Mouse (Mus musculus) limb, embryonic 14.5 days (tissue): ENCODE measurements around the gene Gm45713. TPM values are rescaled to one million over a fixed set of nuclear protein-coding genes. Genes with fewer than 3 reads are reported as not detected.
A peak's percentile ranks its signal among the peaks of the same experiment; 100 is the strongest.

Source experiments
- ATAC-seq: fragments of 200-750 bp; cut with Nextera tagmentation; 2 replicates; pipeline ENCODE4 v1.8.0; 2017; ENCODE audit warnings: low read depth, moderate number of reproducible peaks, moderate TSS enrichment; ENCODE audit not compliant: low FRiP score
- DNase-seq: peaks from one replicate; pipeline ENCODE4 v3.0.0-alpha.2; 2015; ENCODE audit warnings: low spot score
- H3K27ac ChIP-seq: fragments of 300-500 bp; sonication (generic); replicated peaks from 2 replicates; pipeline ENCODE4 v1.5.1; 2014; ENCODE audit warnings: low read depth, mild to moderate bottlenecking, low read length, moderate library complexity, mixed read lengths
- H3K27me3 ChIP-seq: fragments of 300-500 bp; sonication (generic); 2 replicates; pipeline ENCODE4 v1.6.1; 2014; ENCODE audit warnings: low read length, mixed read lengths; ENCODE audit not compliant: control insufficient read depth, insufficient read depth
- H3K36me3 ChIP-seq: fragments of 300-500 bp; sonication (generic); 2 replicates; pipeline ENCODE4 v1.6.1; 2014; ENCODE audit warnings: mild to moderate bottlenecking, low read length, moderate library complexity, mixed read lengths; ENCODE audit not compliant: control insufficient read depth, insufficient read depth
- H3K4me1 ChIP-seq: fragments of 300-500 bp; sonication (generic); 2 replicates; pipeline ENCODE4 v1.6.1; 2014; ENCODE audit warnings: antibody characterized with exemption, low read length, mixed read lengths; ENCODE audit not compliant: control insufficient read depth, insufficient read depth
- H3K4me2 ChIP-seq: fragments of 300-500 bp; sonication (generic); replicated peaks from 2 replicates; pipeline ENCODE4 v1.6.1; 2014; ENCODE audit warnings: low read depth, mild to moderate bottlenecking, low read length, moderate library complexity; ENCODE audit not compliant: severe bottlenecking
- H3K4me3 ChIP-seq: fragments of 300-500 bp; sonication (generic); replicated peaks from 2 replicates; pipeline ENCODE4 v1.5.1; 2014; ENCODE audit warnings: low read length
- H3K9ac ChIP-seq: fragments of 300-500 bp; sonication (generic); 2 replicates; pipeline ENCODE4 v1.6.1; 2014; ENCODE audit warnings: mild to moderate bottlenecking, low read depth, low read length, moderate library complexity; ENCODE audit not compliant: severe bottlenecking
- H3K9me3 ChIP-seq: fragments of 300-500 bp; sonication (generic); 2 replicates; pipeline ENCODE4 v1.6.1; 2016; ENCODE audit warnings: low read length; ENCODE audit not compliant: control insufficient read depth
- POLR2A ChIP-seq: fragments of 200-500 bp; IDR thresholded peaks from 2 replicates; pipeline ENCODE4 v1.8.0; 2012; ENCODE audit warnings: inconsistent platforms, mild to moderate bottlenecking, moderate library complexity, borderline replicate concordance; ENCODE audit not compliant: insufficient read depth, insufficient read length; ENCODE audit errors: extremely low read depth
- WGBS: fragments of 180-500 bp; shearing (Covaris S2); extraction: QIAGEN DNeasy Blood & Tissue Kit; methylation state at CpG from one replicate; pipeline ENCODE4 v1.1.7; 2014; 5-methylcytosine and 5-hydroxymethylcytosine counted together
- microRNA counts: library from miRNA; unstranded; fragments of <30 nt; microRNA quantifications from one replicate; lab custom pipeline; 2016
- microRNA-seq: library from miRNA; unstranded; fragments of <30 nt; microRNA quantifications from one replicate; pipeline ENCODE4, GENCODE M21; 2016
- polyA plus RNA-seq, 2 experiments: library from polyadenylated mRNA; depleted of rRNA in 1 of 2; stranded (reverse) in 1 of 2; unstranded in 1 of 2; fragments of >200 nt; fragmentation: Nextera tagmentation in 1 of 2; extraction: Ambion mirVana in 1 of 2; gene quantifications; 2 replicates each; pipeline versions ENCODE4 v1.2.1 to v1.2.3; 2012 to 2014

Gm45713 gene
- polyA plus RNA-seq, 2 experiments, result 0.31 to 1.4 TPM

DNA sequence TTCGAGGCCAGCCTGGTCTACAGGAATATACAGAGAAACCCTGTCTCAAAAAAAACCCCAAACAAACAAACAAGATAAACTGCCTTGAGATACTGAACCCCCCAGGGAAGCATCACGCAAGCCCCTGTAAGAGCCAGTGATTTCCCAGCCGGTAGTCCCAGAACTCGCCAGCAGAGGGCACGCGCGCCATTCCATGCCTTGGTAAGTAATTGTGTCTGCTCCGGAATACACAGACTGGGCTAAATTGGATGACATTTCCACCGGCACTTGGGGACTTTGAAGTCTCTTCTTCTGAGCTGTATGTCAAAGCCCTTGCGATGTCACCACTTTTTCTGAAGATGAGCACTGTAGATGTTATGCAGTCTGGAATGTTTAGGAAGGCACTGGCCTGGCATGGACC lies 56.2 kb downstream of the Gm45713 start:
- Histone ChIP-seq H3K9me3 (no peaks in the 10 kb centered on the region), H3K36me3 (peaks cover 57% of the 10 kb centered on the region), H3K4me2 (no peak overlapping the region), H3K4me3 (no peak overlapping the region), H3K27ac (no peak overlapping the region), H3K27me3 (no peaks in the 10 kb centered on the region), H3K4me1 (no peaks in the 10 kb centered on the region), H3K9ac (no peak overlapping the region)
- DNase-seq (peak; percentile 92), ATAC-seq (peak; percentile 64)
- 2% methylated on average over 10 of the region's 10 CpGs for WGBS
- no peak for TF ChIP-seq POLR2A

DNA sequence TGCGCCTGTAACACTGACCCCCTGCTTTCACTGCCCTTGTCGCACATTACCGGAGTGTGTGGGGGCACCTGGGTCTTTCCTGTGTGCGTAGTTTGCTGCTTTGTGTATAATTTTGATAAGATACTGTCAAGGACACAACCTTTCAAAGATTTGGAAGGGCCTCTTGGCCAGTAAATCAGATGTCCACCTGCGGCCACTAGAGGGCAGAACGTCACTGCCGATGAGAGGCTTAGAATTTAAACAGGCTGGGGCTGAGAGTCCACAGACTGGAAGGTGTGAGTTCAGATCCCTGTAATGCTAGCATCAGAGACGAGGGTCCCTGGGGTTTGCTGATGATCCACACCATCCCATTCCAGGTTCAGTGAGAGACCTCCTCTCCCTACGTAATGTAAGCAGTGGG lies 57.5 kb downstream of the Gm45713 start:
- no peak overlapping the region for H3K4me3 ChIP-seq
- H3K4me2 ChIP-seq, result no peak overlapping the region
- DNase-seq, result peak; percentile 71
- 43% methylated on average over 9 of the region's 9 CpGs for WGBS
- H3K27me3 ChIP-seq, result no peaks in the 10 kb centered on the region
- no peaks in the 10 kb centered on the region for H3K9me3 ChIP-seq
- no peaks in the 10 kb centered on the region for H3K4me1 ChIP-seq
- no peak overlapping the region for H3K9ac ChIP-seq
- peaks cover 57% of the 10 kb centered on the region for H3K36me3 ChIP-seq
- no peak overlapping the region for H3K27ac ChIP-seq
- no peak for TF ChIP-seq POLR2A
- ATAC-seq, result no peak

DNA sequence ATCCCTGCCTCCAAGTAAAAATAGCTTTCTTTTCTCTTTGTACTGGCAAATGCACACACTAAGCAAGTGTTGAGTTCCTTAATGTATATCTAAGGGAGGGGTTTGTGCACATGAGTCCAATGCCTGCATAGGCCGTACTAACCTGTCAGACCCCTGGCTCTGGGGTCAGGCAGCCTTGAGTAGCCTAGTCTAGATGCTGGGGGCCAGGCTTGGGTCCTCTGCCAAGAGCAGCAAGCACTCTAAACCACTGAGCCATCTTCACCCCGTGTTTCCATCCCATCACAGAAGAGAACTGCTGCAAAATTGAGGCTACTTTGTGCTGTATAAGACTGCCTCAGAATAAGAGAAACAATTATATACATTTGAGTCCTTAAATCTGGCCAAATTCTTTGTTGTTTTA lies 58.2 kb downstream of the Gm45713 start:
- Histone ChIP-seq H3K27ac (no peak overlapping the region), H3K9ac (no peak overlapping the region), H3K27me3 (no peaks in the 10 kb centered on the region), H3K4me1 (no peaks in the 10 kb centered on the region), H3K4me2 (no peak overlapping the region), H3K9me3 (no peaks in the 10 kb centered on the region), H3K4me3 (no peak overlapping the region), H3K36me3 (peaks cover 53% of the 10 kb centered on the region)
- ATAC-seq (no peak), DNase-seq (no peak)
- WGBS, result 90% methylated on average over 2 of the region's 2 CpGs
- no peak for TF ChIP-seq POLR2A

DNA sequence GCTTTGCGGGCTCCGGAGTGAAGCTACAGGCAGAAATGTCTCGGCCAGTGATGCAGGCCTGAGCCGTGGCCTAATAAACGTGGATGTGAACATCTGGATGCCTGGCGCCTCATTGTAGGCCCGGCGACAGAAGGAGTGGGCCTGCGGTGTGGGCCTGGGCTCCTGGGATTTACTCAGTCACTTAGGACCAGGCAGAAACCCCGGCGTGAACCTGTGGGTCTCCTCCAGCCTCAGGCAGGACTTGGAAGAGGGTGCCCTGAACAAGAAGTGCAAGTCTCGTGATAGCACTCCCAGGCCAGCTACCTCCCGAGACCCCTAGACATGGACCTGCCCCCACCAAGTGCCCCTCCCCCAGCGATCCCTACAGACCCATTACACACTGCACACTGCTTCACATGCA lies 58.7 kb downstream of the Gm45713 start:
- H3K9ac ChIP-seq, result no peak overlapping the region
- no peak for ATAC-seq
- no peak overlapping the region for H3K4me2 ChIP-seq
- no peaks in the 10 kb centered on the region for H3K9me3 ChIP-seq
- no peaks in the 10 kb centered on the region for H3K4me1 ChIP-seq
- no peak overlapping the region for H3K4me3 ChIP-seq
- H3K27me3 ChIP-seq, result no peaks in the 10 kb centered on the region
- no peak for TF ChIP-seq POLR2A
- 69% methylated on average over 14 of the region's 14 CpGs for WGBS
- H3K36me3 ChIP-seq, result peaks cover 48% of the 10 kb centered on the region
- no peak overlapping the region for H3K27ac ChIP-seq
- no peak for DNase-seq

DNA sequence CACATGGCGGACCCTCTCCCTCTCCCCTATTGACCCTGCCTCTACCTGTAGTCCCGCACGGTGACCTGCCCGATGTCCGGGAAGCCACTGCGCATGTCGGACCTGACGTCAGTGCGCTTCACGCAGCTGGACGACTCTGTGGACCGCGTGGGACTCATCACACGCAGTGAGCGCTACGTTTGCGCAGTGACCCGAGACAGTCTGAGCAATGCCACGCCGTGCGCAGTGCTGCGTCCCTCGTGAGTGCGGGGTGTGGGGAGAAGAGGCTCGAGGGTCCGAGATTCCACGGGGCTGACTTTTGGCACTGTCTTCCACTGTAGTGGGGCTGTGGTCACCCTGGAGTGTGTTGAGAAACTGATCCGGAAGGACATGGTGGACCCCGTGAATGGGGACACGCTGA lies 59.5 kb downstream of the Gm45713 start:
- H3K9me3 ChIP-seq, result no peaks in the 10 kb centered on the region
- DNase-seq, result no peak
- TF ChIP-seq POLR2A, result no peak
- H3K36me3 ChIP-seq, result peaks cover 46% of the 10 kb centered on the region
- H3K9ac ChIP-seq, result no peak overlapping the region
- no peak for ATAC-seq
- H3K4me2 ChIP-seq, result no peak overlapping the region
- H3K4me1 ChIP-seq, result no peaks in the 10 kb centered on the region
- no peak overlapping the region for H3K4me3 ChIP-seq
- no peak overlapping the region for H3K27ac ChIP-seq
- WGBS, result 90% methylated on average over 30 of the region's 30 CpGs
- no peaks in the 10 kb centered on the region for H3K27me3 ChIP-seq

MicroRNAs within 50 kb of the gene (microRNA counts, 519-probe panel; counts per million panel counts)
- 2,516 counts per million, percentile 42 among the panel's probes with 10 or more counts for microRNA mmu-miR-150 (lab: Ali Mortazavi, UCI)

Small RNA genes lying within 50 kb of the gene (microRNA-seq; reads per million reads assigned to microRNA genes)
- 12.1 reads per million, percentile 23 among the genes with 10 or more reads in this experiment for gene Mir150
- gene Mir5121, result 18.5 reads per million, percentile 29 among the genes with 10 or more reads in this experiment
- not detected for gene Mir7055

Other genes with a start within 250 kb of the Gm45713 start
Only the 30 nearest of the 33 such genes appear.
- gene Ap2a1, start 206.7 kb downstream of the Gm45713 start, polyA plus RNA-seq (2012; rRNA removed), result 113 and 141 TPM in 2 replicates
- gene Ap2a1, start 206.7 kb downstream of the Gm45713 start, polyA plus RNA-seq (2014; fragmentation: Nextera tagmentation; extraction: Ambion mirVana), result 72.2 and 75.7 TPM in 2 replicates
- 0.05 TPM in 1 of 2 replicates, not detected in the other for gene Tsks, start 193.0 kb downstream of the Gm45713 start, polyA plus RNA-seq (2012; rRNA removed)
- 0.14 TPM in 1 of 2 replicates, not detected in the other for gene Tsks, start 193.0 kb downstream of the Gm45713 start, polyA plus RNA-seq (2014; fragmentation: Nextera tagmentation; extraction: Ambion mirVana)
- gene Cpt1c, start 161.4 kb downstream of the Gm45713 start, polyA plus RNA-seq (2012; rRNA removed), result 78.9 and 115 TPM in 2 replicates
- 26.3 and 33.6 TPM in 2 replicates for gene Cpt1c, start 161.4 kb downstream of the Gm45713 start, polyA plus RNA-seq (2014; fragmentation: Nextera tagmentation; extraction: Ambion mirVana)
- 607 and 720 TPM in 2 replicates for gene Prmt1, start 149.7 kb downstream of the Gm45713 start, polyA plus RNA-seq (2012; rRNA removed)
- gene Prmt1, start 149.7 kb downstream of the Gm45713 start, polyA plus RNA-seq (2014; fragmentation: Nextera tagmentation; extraction: Ambion mirVana), result 166 and 187 TPM in 2 replicates
- 142 and 168 TPM in 2 replicates for gene Irf3, start 138.6 kb downstream of the Gm45713 start, polyA plus RNA-seq (2012; rRNA removed)
- 92.5 and 92.7 TPM in 2 replicates for gene Irf3, start 138.6 kb downstream of the Gm45713 start, polyA plus RNA-seq (2014; fragmentation: Nextera tagmentation; extraction: Ambion mirVana)
- gene Bcl2l12, start 137.5 kb downstream of the Gm45713 start, polyA plus RNA-seq (2012; rRNA removed), result 81.3 and 104 TPM in 2 replicates
- gene Bcl2l12, start 137.5 kb downstream of the Gm45713 start, polyA plus RNA-seq (2014; fragmentation: Nextera tagmentation; extraction: Ambion mirVana), result 54.9 and 62.9 TPM in 2 replicates
- gene Scaf1, start 119.9 kb downstream of the Gm45713 start, polyA plus RNA-seq (2012; rRNA removed), result 114 and 135 TPM in 2 replicates
- 50.7 and 58.3 TPM in 2 replicates for gene Scaf1, start 119.9 kb downstream of the Gm45713 start, polyA plus RNA-seq (2014; fragmentation: Nextera tagmentation; extraction: Ambion mirVana)
- gene Rras, start 118.3 kb downstream of the Gm45713 start, polyA plus RNA-seq (2012; rRNA removed), result 53.8 and 60.9 TPM in 2 replicates
- gene Rras, start 118.3 kb downstream of the Gm45713 start, polyA plus RNA-seq (2014; fragmentation: Nextera tagmentation; extraction: Ambion mirVana), result 42.8 and 43.7 TPM in 2 replicates
- 25.2 and 26.8 TPM in 2 replicates for gene Prr12, start 83.3 kb downstream of the Gm45713 start, polyA plus RNA-seq (2012; rRNA removed)
- 16.0 and 19.6 TPM in 2 replicates for gene Prr12, start 83.3 kb downstream of the Gm45713 start, polyA plus RNA-seq (2014; fragmentation: Nextera tagmentation; extraction: Ambion mirVana)
- 82.7 and 86.8 TPM in 2 replicates for gene Nosip, start 73.8 kb downstream of the Gm45713 start, polyA plus RNA-seq (2012; rRNA removed)
- 68.1 and 69.6 TPM in 2 replicates for gene Nosip, start 73.8 kb downstream of the Gm45713 start, polyA plus RNA-seq (2014; fragmentation: Nextera tagmentation; extraction: Ambion mirVana)
- gene Prrg2, start 73.6 kb downstream of the Gm45713 start, polyA plus RNA-seq (2012; rRNA removed), result 50.4 and 54.1 TPM in 2 replicates
- 18.6 and 21.4 TPM in 2 replicates for gene Prrg2, start 73.6 kb downstream of the Gm45713 start, polyA plus RNA-seq (2014; fragmentation: Nextera tagmentation; extraction: Ambion mirVana)
- 679 and 759 TPM in 2 replicates for gene Rcn3, start 44.0 kb downstream of the Gm45713 start, polyA plus RNA-seq (2012; rRNA removed)
- gene Rcn3, start 44.0 kb downstream of the Gm45713 start, polyA plus RNA-seq (2014; fragmentation: Nextera tagmentation; extraction: Ambion mirVana), result 569 and 577 TPM in 2 replicates
- 56.1 and 64.6 TPM in 2 replicates for gene Fcgrt, start 32.4 kb downstream of the Gm45713 start, polyA plus RNA-seq (2012; rRNA removed)
- 88.4 and 89.0 TPM in 2 replicates for gene Fcgrt, start 32.4 kb downstream of the Gm45713 start, polyA plus RNA-seq (2014; fragmentation: Nextera tagmentation; extraction: Ambion mirVana)
- 563 and 814 TPM in 2 replicates for gene Rps11, start 11.8 kb downstream of the Gm45713 start, polyA plus RNA-seq (2012; rRNA removed)
- 1,719 and 1,751 TPM in 2 replicates for gene Rps11, start 11.8 kb downstream of the Gm45713 start, polyA plus RNA-seq (2014; fragmentation: Nextera tagmentation; extraction: Ambion mirVana)
- gene Rpl13a, start 7.5 kb downstream of the Gm45713 start, polyA plus RNA-seq (2012; rRNA removed), result 3,691 and 3,912 TPM in 2 replicates
- 1,718 and 1,777 TPM in 2 replicates for gene Rpl13a, start 7.5 kb downstream of the Gm45713 start, polyA plus RNA-seq (2014; fragmentation: Nextera tagmentation; extraction: Ambion mirVana)
- 12.4 and 18.6 TPM in 2 replicates for gene Flt3l, start 201 bp upstream of the Gm45713 start, polyA plus RNA-seq (2012; rRNA removed)
- 2.2 and 3.3 TPM in 2 replicates for gene Flt3l, start 201 bp upstream of the Gm45713 start, polyA plus RNA-seq (2014; fragmentation: Nextera tagmentation; extraction: Ambion mirVana)
- gene Pih1d1, start 18.1 kb upstream of the Gm45713 start, polyA plus RNA-seq (2012; rRNA removed), result 115 and 118 TPM in 2 replicates
- 86.4 and 87.3 TPM in 2 replicates for gene Pih1d1, start 18.1 kb upstream of the Gm45713 start, polyA plus RNA-seq (2014; fragmentation: Nextera tagmentation; extraction: Ambion mirVana)
- gene Aldh16a1, start 18.4 kb upstream of the Gm45713 start, polyA plus RNA-seq (2012; rRNA removed), result 45.6 and 67.3 TPM in 2 replicates
- 40.0 and 47.7 TPM in 2 replicates for gene Aldh16a1, start 18.4 kb upstream of the Gm45713 start, polyA plus RNA-seq (2014; fragmentation: Nextera tagmentation; extraction: Ambion mirVana)
- gene Slc17a7, start 27.7 kb upstream of the Gm45713 start, polyA plus RNA-seq (2012; rRNA removed), result 0.40 and 0.58 TPM in 2 replicates
- 0.17 and 0.18 TPM in 2 replicates for gene Slc17a7, start 27.7 kb upstream of the Gm45713 start, polyA plus RNA-seq (2014; fragmentation: Nextera tagmentation; extraction: Ambion mirVana)
- gene Gfy, start 43.3 kb upstream of the Gm45713 start, polyA plus RNA-seq (2012; rRNA removed), result 0.09 and 0.27 TPM in 2 replicates
- gene Gfy, start 43.3 kb upstream of the Gm45713 start, polyA plus RNA-seq (2014; fragmentation: Nextera tagmentation; extraction: Ambion mirVana), result not detected in 2 replicates
- not detected in 2 replicates for gene Pth2, start 44.8 kb upstream of the Gm45713 start, polyA plus RNA-seq (2012; rRNA removed)
- gene Pth2, start 44.8 kb upstream of the Gm45713 start, polyA plus RNA-seq (2014; fragmentation: Nextera tagmentation; extraction: Ambion mirVana), result not detected in 2 replicates
- 1.4 and 1.5 TPM in 2 replicates for gene Ccdc155, start 68.7 kb upstream of the Gm45713 start, polyA plus RNA-seq (2012; rRNA removed)
- gene Ccdc155, start 68.7 kb upstream of the Gm45713 start, polyA plus RNA-seq (2014; fragmentation: Nextera tagmentation; extraction: Ambion mirVana), result 0.79 and 1.2 TPM in 2 replicates
- 3.0 and 4.8 TPM in 2 replicates for gene Dkkl1, start 75.9 kb upstream of the Gm45713 start, polyA plus RNA-seq (2012; rRNA removed)
- gene Dkkl1, start 75.9 kb upstream of the Gm45713 start, polyA plus RNA-seq (2014; fragmentation: Nextera tagmentation; extraction: Ambion mirVana), result 9.0 and 14.8 TPM in 2 replicates
- gene Tead2, start 79.5 kb upstream of the Gm45713 start, polyA plus RNA-seq (2012; rRNA removed), result 450 and 560 TPM in 2 replicates
- 143 and 168 TPM in 2 replicates for gene Tead2, start 79.5 kb upstream of the Gm45713 start, polyA plus RNA-seq (2014; fragmentation: Nextera tagmentation; extraction: Ambion mirVana)
- 4.9 and 6.0 TPM in 2 replicates for gene Cd37, start 102.9 kb upstream of the Gm45713 start, polyA plus RNA-seq (2012; rRNA removed)
- gene Cd37, start 102.9 kb upstream of the Gm45713 start, polyA plus RNA-seq (2014; fragmentation: Nextera tagmentation; extraction: Ambion mirVana), result 2.6 and 3.7 TPM in 2 replicates
- gene Slc6a16, start 104.9 kb upstream of the Gm45713 start, polyA plus RNA-seq (2012; rRNA removed), result 0.18 and 0.29 TPM in 2 replicates
- gene Slc6a16, start 104.9 kb upstream of the Gm45713 start, polyA plus RNA-seq (2014; fragmentation: Nextera tagmentation; extraction: Ambion mirVana), result 0.21 TPM in 1 of 2 replicates, not detected in the other
- not detected in 2 replicates for gene Slc6a21, start 141.3 kb upstream of the Gm45713 start, polyA plus RNA-seq (2012; rRNA removed)
- not detected in 2 replicates for gene Slc6a21, start 141.3 kb upstream of the Gm45713 start, polyA plus RNA-seq (2014; fragmentation: Nextera tagmentation; extraction: Ambion mirVana)
- 42.6 and 46.1 TPM in 2 replicates for gene Trpm4, start 197.5 kb upstream of the Gm45713 start, polyA plus RNA-seq (2012; rRNA removed)
- gene Trpm4, start 197.5 kb upstream of the Gm45713 start, polyA plus RNA-seq (2014; fragmentation: Nextera tagmentation; extraction: Ambion mirVana), result 15.8 TPM in 2 replicates
- gene Hrc, start 199.1 kb upstream of the Gm45713 start, polyA plus RNA-seq (2012; rRNA removed), result 9.5 and 17.9 TPM in 2 replicates
- gene Hrc, start 199.1 kb upstream of the Gm45713 start, polyA plus RNA-seq (2014; fragmentation: Nextera tagmentation; extraction: Ambion mirVana), result 4.1 and 5.9 TPM in 2 replicates
- 12.3 and 13.8 TPM in 2 replicates for gene Ppfia3, start 230.8 kb upstream of the Gm45713 start, polyA plus RNA-seq (2012; rRNA removed)
- gene Ppfia3, start 230.8 kb upstream of the Gm45713 start, polyA plus RNA-seq (2014; fragmentation: Nextera tagmentation; extraction: Ambion mirVana), result 8.4 and 9.0 TPM in 2 replicates